Mouse (Mus musculus): ENCODE measurements around the gene Syngr1. TPM values are rescaled to one million over a fixed set of nuclear protein-coding genes. Genes with fewer than 3 reads are reported as not detected.
A peak's percentile ranks its signal among the peaks of the same experiment; 100 is the strongest.

Gene Syngr1
- total and polyA plus RNA-seq, 3 experiments = 9.7 to 14.8 (median 11.3) TPM

- Histone ChIP-seq H3K9ac (ENCODE audit: insufficient read depth, low read depth) (no peak overlapping the region), H3K79me2 (replicated peaks; ENCODE audit: control insufficient read depth, extremely low read depth, insufficient read depth, poor library complexity, severe bottlenecking) (no peaks in the 10 kb centered on the region), H3K9me3 (replicated peaks; ENCODE audit: low read length) (no peaks in the 10 kb centered on the region), H3K27me3 (replicated peaks) (peaks cover 3% of the 10 kb centered on the region), H3K4me2 (ENCODE audit: insufficient read depth, low read depth, poor library complexity, severe bottlenecking) (no peak overlapping the region), H3K27ac (ENCODE audit: insufficient read depth, low read depth) (no peak overlapping the region), H3K4me3 (replicated peaks in 1 of 3; ENCODE audit: low read depth in 2 of 3, low read length in 2 of 3, poor library complexity in 1 of 3) (no peak overlapping the region), H3K36me3 (replicated peaks in 1 of 2; ENCODE audit: control insufficient read depth in 1 of 2, insufficient read depth in 1 of 2, low read length in 1 of 2) (no peaks in the 10 kb centered on the region), H3K4me1 (ENCODE audit: control insufficient read depth in 1 of 2, insufficient read depth in 2 of 2) (peaks cover 29 to 53% of the 10 kb centered on the region in 2 experiments)
- peak; percentile 76; the same call in 1 of the 2 replicates for TF ChIP-seq ETS1 (conservative IDR thresholded peaks at IDR 0.05; ENCODE audit: low read depth, low read length)
- peak; percentile 28; the same call in 1 of the 2 replicates for TF ChIP-seq JUN (IDR thresholded peaks at IDR 0.05; ENCODE audit: insufficient read depth, low read depth, low read length)
- TF ChIP-seq NELFE (IDR thresholded peaks at IDR 0.05; ENCODE audit: low read depth, low read length) = no peak
- no peak for TF ChIP-seq TBP (conservative IDR thresholded peaks at IDR 0.05; ENCODE audit: low read depth, low read length)
- in situ Hi-C loops (cut with MboI; ENCODE audit: low pct_ligation_motif_present, low pct_unique_long_range_greater_than_20kb, low sequenced_read_pairs) (loop anchor here (5.0 kb wide), 1 partner anchor 43 kb away; no protein-coding TSS in a partner anchor), dilution Hi-C loops (cut with MboI; ENCODE audit: extremely low pct_ligation_motif_present, extremely low pct_unique_long_range_greater_than_20kb, low sequenced_read_pairs) (no loop called here)
- no peak for DNase-seq (ENCODE audit: extremely low read depth)
Measured at GRCm38 (mm10) chr15:80064965-80065364, 26.2 kb upstream of the Syngr1 start.

GRCm38 (mm10) chr15:80065414-80065813 lies 25.7 kb upstream of the Syngr1 start:
- TF ChIP-seq RAD21 (IDR thresholded peaks at IDR 0.05; ENCODE audit: low read depth, low read length) (peak; percentile 65), ZC3H11A (IDR thresholded peaks at IDR 0.05; ENCODE audit: low read depth, low read length) (peak; percentile 23; the same call in 1 of the 2 replicates), CTCF (conservative IDR thresholded peaks at IDR 0.05 in 1 of 2, IDR thresholded peaks at IDR 0.05 in 1 of 2; ENCODE audit: low read depth in 2 of 2, low read length in 2 of 2) (peak; percentile 51 to 71; a peak in 3 of 4 replicates), JUND (conservative IDR thresholded peaks at IDR 0.05; ENCODE audit: low read depth, low read length) (no peak), SMC3 (IDR thresholded peaks at IDR 0.05; ENCODE audit: low read depth, low read length) (peak; percentile 75), POLR2A (IDR thresholded peaks at IDR 0.05; ENCODE audit: low read depth, low read length) (no peak)
- DNase-seq (ENCODE audit: extremely low read depth) = no peak
- Histone ChIP-seq H3K9ac (ENCODE audit: insufficient read depth, low read depth) (no peak overlapping the region), H3K4me2 (ENCODE audit: insufficient read depth, low read depth, poor library complexity, severe bottlenecking) (no peak overlapping the region), H3K27me3 (replicated peaks) (peaks cover 3% of the 10 kb centered on the region), H3K4me1 (ENCODE audit: control insufficient read depth in 1 of 2, insufficient read depth in 2 of 2) (peaks cover 29 to 51% of the 10 kb centered on the region in 2 experiments), H3K79me2 (replicated peaks; ENCODE audit: control insufficient read depth, extremely low read depth, insufficient read depth, poor library complexity, severe bottlenecking) (no peaks in the 10 kb centered on the region), H3K36me3 (replicated peaks in 1 of 2; ENCODE audit: control insufficient read depth in 1 of 2, insufficient read depth in 1 of 2, low read length in 1 of 2) (no peaks in the 10 kb centered on the region), H3K4me3 (replicated peaks in 1 of 3; ENCODE audit: low read depth in 2 of 3, low read length in 2 of 3, poor library complexity in 1 of 3) (no peak overlapping the region), H3K27ac (ENCODE audit: insufficient read depth, low read depth) (no peak overlapping the region), H3K9me3 (replicated peaks; ENCODE audit: low read length) (no peaks in the 10 kb centered on the region)
- in situ Hi-C loops (cut with MboI; ENCODE audit: low pct_ligation_motif_present, low pct_unique_long_range_greater_than_20kb, low sequenced_read_pairs) (no loop called here), dilution Hi-C loops (cut with MboI; ENCODE audit: extremely low pct_ligation_motif_present, extremely low pct_unique_long_range_greater_than_20kb, low sequenced_read_pairs) (no loop called here)

DNA sequence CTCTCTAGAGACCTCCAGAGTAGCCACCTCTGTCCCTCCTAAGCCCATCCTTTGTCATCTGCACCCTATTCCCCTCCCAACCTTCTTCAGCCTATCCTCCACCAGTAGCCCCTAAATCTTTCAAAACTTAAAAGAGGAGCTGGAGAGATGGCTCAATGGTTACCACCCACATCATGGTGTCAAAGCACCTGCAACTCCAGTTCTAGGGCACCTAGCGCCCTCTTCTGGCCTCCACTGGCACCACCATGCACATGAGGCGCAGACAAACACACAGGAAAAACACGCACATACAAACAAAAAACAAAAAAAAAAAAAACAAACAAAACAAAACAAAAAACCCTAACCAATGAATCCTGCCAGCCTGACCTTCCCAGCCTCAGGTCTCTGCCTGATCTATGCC lies 24.6 kb upstream of the Syngr1 start:
- dilution Hi-C loops (cut with MboI; ENCODE audit: extremely low pct_ligation_motif_present, extremely low pct_unique_long_range_greater_than_20kb, low sequenced_read_pairs) = no loop called here

More for the DNA sequence above, 24.6 kb upstream of the Syngr1 start:
- no peak overlapping the region for H3K27ac ChIP-seq (ENCODE audit: insufficient read depth, low read depth)
- peaks cover 30 to 48% of the 10 kb centered on the region in 2 experiments for H3K4me1 ChIP-seq (ENCODE audit: control insufficient read depth in 1 of 2, insufficient read depth in 2 of 2)
- no peaks in the 10 kb centered on the region for H3K36me3 ChIP-seq (replicated peaks in 1 of 2; ENCODE audit: control insufficient read depth in 1 of 2, insufficient read depth in 1 of 2, low read length in 1 of 2)
- no peaks in the 10 kb centered on the region for H3K9me3 ChIP-seq (replicated peaks; ENCODE audit: low read length)
- TF ChIP-seq CTCF (conservative IDR thresholded peaks at IDR 0.05 in 1 of 2, IDR thresholded peaks at IDR 0.05 in 1 of 2; ENCODE audit: low read depth in 2 of 2, low read length in 2 of 2) (peak; percentile 28 to 69; a peak in 3 of 4 replicates), RAD21 (IDR thresholded peaks at IDR 0.05; ENCODE audit: low read depth, low read length) (peak; percentile 68), JUN (IDR thresholded peaks at IDR 0.05; ENCODE audit: insufficient read depth, low read depth, low read length) (no peak), NRF1 (IDR thresholded peaks at IDR 0.05; ENCODE audit: low read depth, low read length) (no peak), SMC3 (IDR thresholded peaks at IDR 0.05; ENCODE audit: low read depth, low read length) (peak; percentile 69), ZC3H11A (IDR thresholded peaks at IDR 0.05; ENCODE audit: low read depth, low read length) (no peak), TBP (conservative IDR thresholded peaks at IDR 0.05; ENCODE audit: low read depth, low read length) (no peak)
- no peak overlapping the region for H3K4me2 ChIP-seq (ENCODE audit: insufficient read depth, low read depth, poor library complexity, severe bottlenecking)
- DNase-seq (ENCODE audit: extremely low read depth) = no peak
- H3K4me3 ChIP-seq (replicated peaks in 1 of 3; ENCODE audit: low read depth in 2 of 3, low read length in 2 of 3, poor library complexity in 1 of 3) = no peak overlapping the region
- peaks cover 3% of the 10 kb centered on the region for H3K27me3 ChIP-seq (replicated peaks)
- no peak overlapping the region for H3K9ac ChIP-seq (ENCODE audit: insufficient read depth, low read depth)
- in situ Hi-C loops (cut with MboI; ENCODE audit: low pct_ligation_motif_present, low pct_unique_long_range_greater_than_20kb, low sequenced_read_pairs) = no loop called here
- no peaks in the 10 kb centered on the region for H3K79me2 ChIP-seq (replicated peaks; ENCODE audit: control insufficient read depth, extremely low read depth, insufficient read depth, poor library complexity, severe bottlenecking)
